Mouse (Mus musculus): ENCODE measurements around the gene Trim65. TPM values are rescaled to one million over a fixed set of nuclear protein-coding genes. Genes with fewer than 3 reads are reported as not detected.

Gene Trim65
- polyA plus RNA-seq, 1 experiment from 2014 or later: 3.1 TPM

DNA sequence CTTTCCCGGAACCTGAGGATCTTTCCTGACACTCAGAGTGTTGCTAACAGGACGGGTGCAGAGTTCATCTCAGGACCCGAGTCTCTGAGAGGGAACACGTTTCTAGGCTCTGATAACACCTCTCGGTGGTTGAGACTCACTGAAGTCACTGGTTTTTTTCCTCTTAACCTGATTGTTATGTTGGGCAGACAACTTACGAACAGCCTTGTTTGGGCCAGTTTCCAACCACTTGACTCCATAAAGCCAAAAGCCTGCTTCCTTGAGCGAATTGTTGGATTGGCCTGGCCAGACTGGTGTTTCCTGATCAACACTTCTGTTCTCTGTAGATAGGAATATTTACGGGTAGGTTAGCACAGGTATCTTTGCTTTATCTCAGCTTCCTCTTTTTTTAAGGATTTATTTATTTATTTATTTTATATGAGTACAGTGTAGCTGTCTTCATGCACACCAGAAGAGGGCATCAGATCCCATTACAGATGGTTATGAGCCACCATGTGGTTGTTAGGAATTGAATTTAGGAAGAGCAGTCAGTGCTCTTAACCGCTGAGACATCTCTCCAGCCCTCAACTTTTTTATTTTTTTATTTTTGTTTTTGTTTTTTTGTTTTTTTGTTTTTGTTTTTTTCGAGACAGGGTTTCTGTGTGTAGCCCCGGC, 42.1 kb downstream of the Trim65 start:
- WGBS: 73% methylated on average over 11 of the region's 11 CpGs
- Histone ChIP-seq H3K36me3 (ENCODE audit: insufficient read depth, low read length) (0 out of 2 replicates have a peak, but pooled peaks cover 4% of the 10 kb centered on the region), H3K9me3 (replicated peaks; ENCODE audit: low read length) (no peaks in the 10 kb centered on the region), H3K4me2 (ENCODE audit: low read length) (no peak overlapping the region), H3K9ac (ENCODE audit: low read depth, low read length) (no peak overlapping the region), H3K4me1 (replicated peaks; ENCODE audit: insufficient read depth, low read length) (peaks cover 7% of the 10 kb centered on the region), H3K4me3 (replicated peaks; ENCODE audit: low read depth, low read length) (no peak overlapping the region), H3K27me3 (ENCODE audit: insufficient read depth, low read length) (no peaks in the 10 kb centered on the region), H3K27ac (peak overlapping the region; percentile 88)
- peak; percentile 44 for TF ChIP-seq CTCF (IDR thresholded peaks at IDR 0.05; ENCODE audit: low read depth)
- DNase-seq (ENCODE audit: low spot score) (no peak), ATAC-seq (replicated peaks; ENCODE audit: low FRiP score, low read depth) (no peak)

DNA sequence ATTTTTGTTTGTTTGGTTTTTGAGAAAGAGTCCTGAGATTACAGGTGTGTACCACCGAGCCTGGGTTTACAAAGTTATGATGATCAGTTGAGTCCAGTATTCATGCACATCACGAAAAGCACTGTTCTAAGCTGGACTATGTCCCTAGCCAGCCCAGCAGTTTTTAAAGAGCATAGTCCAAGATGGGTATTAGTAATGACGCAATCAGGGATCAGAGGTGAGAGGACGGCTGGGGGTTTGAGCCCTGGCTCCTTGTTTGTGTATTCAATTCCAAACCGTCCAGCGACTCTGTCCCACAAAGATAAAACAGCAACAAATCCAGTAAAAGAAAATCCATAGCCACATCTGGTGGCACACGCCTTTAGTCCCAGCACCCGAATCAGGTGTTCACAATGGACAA, 42.7 kb downstream of the Trim65 start:
- 0 out of 2 replicates have a peak, but pooled peaks have one; percentile 6 for ATAC-seq (replicated peaks; ENCODE audit: low FRiP score, low read depth)
- Histone ChIP-seq H3K36me3 (ENCODE audit: insufficient read depth, low read length) (peaks cover 10% of the 10 kb centered on the region), H3K27ac (peak overlapping the region; percentile 88; the same call in 1 of the 2 replicates), H3K4me2 (ENCODE audit: low read length) (peak overlapping the region; percentile 63), H3K4me3 (replicated peaks; ENCODE audit: low read depth, low read length) (no peak overlapping the region), H3K9me3 (replicated peaks; ENCODE audit: low read length) (no peaks in the 10 kb centered on the region), H3K9ac (ENCODE audit: low read depth, low read length) (no peak overlapping the region), H3K27me3 (ENCODE audit: insufficient read depth, low read length) (no peaks in the 10 kb centered on the region), H3K4me1 (replicated peaks; ENCODE audit: insufficient read depth, low read length) (peaks cover 7% of the 10 kb centered on the region)
- no peak for DNase-seq (ENCODE audit: low spot score)
- no peak for TF ChIP-seq CTCF (IDR thresholded peaks at IDR 0.05; ENCODE audit: low read depth)
- WGBS: 77% methylated on average over 8 of the region's 8 CpGs

DNA sequence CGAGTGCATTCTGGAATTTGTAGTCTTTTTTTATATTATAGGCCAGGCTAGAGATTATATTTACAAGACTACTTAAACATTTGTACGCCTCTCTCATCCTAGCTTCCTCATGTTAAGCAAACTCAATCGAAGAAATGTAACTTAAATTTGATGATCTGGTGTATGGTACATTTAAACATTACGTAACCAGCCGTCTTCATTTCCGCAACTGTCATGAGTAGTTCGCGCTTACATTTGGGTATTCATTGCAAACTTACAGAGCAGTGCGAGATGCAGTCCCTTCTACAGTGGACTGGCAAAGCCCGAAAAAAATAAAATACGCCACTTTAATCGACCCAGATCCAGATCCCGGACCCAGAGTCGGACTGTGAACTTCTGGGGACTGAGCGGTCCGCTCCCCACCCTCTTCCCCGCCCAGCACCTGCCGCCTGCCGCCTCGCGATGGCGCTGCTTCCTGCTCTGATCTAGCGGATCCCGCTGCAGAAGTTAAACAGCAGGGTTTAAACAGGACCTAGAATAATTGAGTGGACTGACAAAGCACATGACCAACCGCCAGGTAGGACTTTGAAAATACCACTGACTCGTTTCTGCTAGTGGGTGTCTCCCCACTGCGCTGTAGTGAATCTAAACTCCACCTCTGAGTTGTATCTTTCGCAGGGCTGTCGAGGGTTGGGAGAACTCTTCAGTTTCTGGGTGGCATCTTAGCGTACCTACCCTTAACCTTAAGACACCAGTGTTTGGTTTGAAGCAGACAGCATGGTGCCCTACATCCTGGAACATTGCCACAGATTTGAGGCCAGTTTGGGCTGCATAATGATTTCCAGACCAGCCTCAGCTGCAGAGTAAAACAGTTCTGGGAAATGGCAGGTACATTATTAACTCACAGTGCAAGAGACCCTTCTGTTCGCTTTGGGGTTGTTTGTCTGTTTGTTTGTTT, 43.5 kb downstream of the Trim65 start:
- Histone ChIP-seq H3K4me1 (replicated peaks; ENCODE audit: insufficient read depth, low read length) (peaks cover 7% of the 10 kb centered on the region), H3K27me3 (ENCODE audit: insufficient read depth, low read length) (no peaks in the 10 kb centered on the region), H3K4me3 (replicated peaks; ENCODE audit: low read depth, low read length) (peak overlapping the region; percentile 42), H3K4me2 (ENCODE audit: low read length) (peak overlapping the region; percentile 63), H3K9me3 (replicated peaks; ENCODE audit: low read length) (no peaks in the 10 kb centered on the region), H3K27ac (peak overlapping the region; percentile 88), H3K36me3 (ENCODE audit: insufficient read depth, low read length) (peaks cover 14% of the 10 kb centered on the region), H3K9ac (ENCODE audit: low read depth, low read length) (0 out of 2 replicates have a peak overlapping the region, but pooled peaks have one; percentile 45)
- DNase-seq (ENCODE audit: low spot score) (peak; percentile 93), ATAC-seq (replicated peaks; ENCODE audit: low FRiP score, low read depth) (peak; percentile 69)
- 2% methylated on average over 31 of the region's 31 CpGs for WGBS
- peak; percentile 93 for TF ChIP-seq CTCF (IDR thresholded peaks at IDR 0.05; ENCODE audit: low read depth)

DNA sequence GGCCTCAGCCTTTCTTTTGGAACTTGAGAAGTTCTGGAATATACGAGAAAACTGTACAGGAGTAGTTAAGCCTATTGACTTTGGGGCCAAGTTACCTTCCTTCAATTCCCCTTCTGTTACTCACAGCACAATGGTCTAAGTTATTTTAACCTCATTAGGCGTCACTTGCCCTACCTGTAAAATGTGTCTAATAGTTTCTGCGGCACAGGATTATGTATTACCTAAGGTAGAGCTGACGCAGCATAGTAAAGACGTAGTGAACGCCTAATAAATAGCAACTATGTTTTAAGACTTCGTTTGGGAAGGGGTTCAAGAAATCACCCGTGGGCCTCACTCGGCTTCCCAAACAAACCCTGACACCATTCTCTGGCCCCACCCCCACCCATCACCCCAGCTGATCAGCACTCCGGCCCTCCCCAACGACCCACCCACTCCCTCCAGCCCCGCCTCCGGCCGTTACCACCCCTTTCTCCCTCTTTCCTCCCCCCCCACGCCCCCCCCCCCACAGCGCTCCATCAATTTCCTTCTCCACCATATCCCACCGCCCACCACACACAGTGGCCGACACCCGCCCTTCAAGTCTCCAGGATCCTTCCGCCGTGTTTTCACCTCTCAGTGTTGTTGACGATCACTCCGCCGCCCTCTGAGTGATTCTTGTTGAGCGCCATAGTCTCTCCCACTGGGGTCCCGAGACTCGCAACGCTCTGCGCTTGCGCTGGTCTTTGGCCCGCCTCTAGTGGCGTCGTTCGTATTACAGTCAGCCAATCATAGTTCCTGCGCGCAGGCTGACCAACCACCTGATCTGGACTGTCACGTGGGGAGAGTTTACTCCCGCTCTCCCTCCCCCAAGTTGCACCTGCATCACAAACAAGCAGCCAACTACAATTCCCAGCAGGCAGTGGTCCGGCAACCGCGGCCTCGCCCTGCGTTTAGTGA, 44.4 kb downstream of the Trim65 start, which contains the start of gene Wbp2:
Gene Wbp2, minus strand, starts transcription at position 738 of the 936 bp plus-strand sequence.
- TF ChIP-seq CTCF (IDR thresholded peaks at IDR 0.05; ENCODE audit: low read depth): peak; percentile 51; the same call in 1 of the 2 replicates
- ATAC-seq (replicated peaks; ENCODE audit: low FRiP score, low read depth) (peak; percentile 94), DNase-seq (ENCODE audit: low spot score) (peak; percentile 100)
- 2% methylated on average over 41 of the region's 43 CpGs for WGBS
- H3K27ac ChIP-seq: peak within 1 kb of the TSS; percentile 88
- H3K4me2 ChIP-seq (ENCODE audit: low read length): peak within 1 kb of the TSS; percentile 76
- H3K4me3 ChIP-seq (replicated peaks; ENCODE audit: low read depth, low read length): peak within 1 kb of the TSS; percentile 46
- H3K27me3 ChIP-seq (ENCODE audit: insufficient read depth, low read length): no peaks in the 10 kb centered on the region
- H3K4me1 ChIP-seq (replicated peaks; ENCODE audit: insufficient read depth, low read length): peaks cover 7% of the 10 kb centered on the region
- H3K9me3 ChIP-seq (replicated peaks; ENCODE audit: low read length): no peaks in the 10 kb centered on the region
- peak within 1 kb of the TSS; percentile 46 for H3K9ac ChIP-seq (ENCODE audit: low read depth, low read length)
- H3K36me3 ChIP-seq (ENCODE audit: insufficient read depth, low read length): peaks cover 21% of the 10 kb centered on the region

DNA sequence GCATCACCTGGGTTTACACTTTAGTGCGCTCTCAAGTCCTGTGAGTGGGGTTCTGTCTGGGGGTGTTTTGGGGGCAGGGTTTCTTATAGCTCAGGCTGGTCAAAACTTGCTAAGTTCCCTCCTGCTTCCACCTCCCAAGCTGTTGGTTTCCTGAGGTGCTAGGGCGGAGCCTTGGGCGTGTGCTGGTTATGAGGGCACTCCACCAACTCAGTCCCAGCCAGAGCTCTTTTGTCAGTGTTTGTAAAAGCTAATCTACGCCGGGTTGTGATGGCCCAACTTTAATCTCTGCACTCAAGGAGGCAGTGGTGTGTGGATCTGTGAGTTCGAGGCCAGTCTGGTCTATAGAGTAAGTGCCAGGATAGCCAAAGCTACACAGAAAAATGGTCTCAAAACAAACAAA, 46.8 kb downstream of the Trim65 start:
- H3K4me1 ChIP-seq (replicated peaks; ENCODE audit: insufficient read depth, low read length): peaks cover 7% of the 10 kb centered on the region
- H3K9me3 ChIP-seq (replicated peaks; ENCODE audit: low read length): no peaks in the 10 kb centered on the region
- H3K27me3 ChIP-seq (ENCODE audit: insufficient read depth, low read length): no peaks in the 10 kb centered on the region
- H3K27ac ChIP-seq: no peak overlapping the region
- no peak for DNase-seq (ENCODE audit: low spot score)
- H3K4me2 ChIP-seq (ENCODE audit: low read length): no peak overlapping the region
- TF ChIP-seq CTCF (IDR thresholded peaks at IDR 0.05; ENCODE audit: low read depth): no peak
- no peak for ATAC-seq (replicated peaks; ENCODE audit: low FRiP score, low read depth)
- H3K4me3 ChIP-seq (replicated peaks; ENCODE audit: low read depth, low read length): no peak overlapping the region
- no peak overlapping the region for H3K9ac ChIP-seq (ENCODE audit: low read depth, low read length)
- H3K36me3 ChIP-seq (ENCODE audit: insufficient read depth, low read length): peaks cover 43% of the 10 kb centered on the region
- WGBS: 90% methylated on average over 6 of the region's 6 CpGs
